Mouse (Mus musculus) E14TG2a.4 (cell line): ENCODE data around the gene Sell.
A peak's percentile ranks its signal among the peaks of the same experiment; 100 is the strongest.
"Not testable (repeated sequence)": the region's sequence is repeated elsewhere in the genome, so short reads cannot be mapped to it uniquely, and the experiment has no call there.

Experiments
- H3K27me3 ChIP-seq: 2 replicates; pipeline ENCODE4 v1.6.1; 2014; ENCODE audit warnings: low read length, control low read depth; ENCODE audit not compliant: insufficient read depth
- H3K36me3 ChIP-seq: 2 replicates; pipeline ENCODE4 v1.6.1; 2014; ENCODE audit warnings: low read length, control low read depth; ENCODE audit not compliant: insufficient read depth
- H3K4me1 ChIP-seq: replicated peaks from 2 replicates; pipeline ENCODE4 v1.6.1; 2014; ENCODE audit warnings: low read depth, low read length, control low read depth
- H3K4me3 ChIP-seq: replicated peaks from 2 replicates; pipeline ENCODE4 v1.5.1; 2014; ENCODE audit warnings: mild to moderate bottlenecking, low read length
- H3K9me3 ChIP-seq: 2 replicates; pipeline ENCODE4 v1.6.1; 2014; ENCODE audit warnings: low read length, control low read depth
- CTCF ChIP-seq: conservative IDR thresholded peaks from 2 replicates; pipeline ENCODE4 v1.5.1; 2014; ENCODE audit warnings: low read length
- NANOG ChIP-seq: IDR thresholded peaks from 2 replicates; pipeline ENCODE4 v1.6.1; 2014; ENCODE audit warnings: borderline replicate concordance, low read length, mixed read lengths
- POU5F1 ChIP-seq: IDR thresholded peaks from 2 replicates; pipeline ENCODE4 v1.6.1; 2014; ENCODE audit warnings: low read length, borderline replicate concordance

Gene Sell

GRCm38 (mm10) chr1:164061925-164062324 is at the start of gene Sell:
Gene Sell, plus strand, starts transcription at chr1:164061982.
- H3K4me1 ChIP-seq, result peaks cover 13% of the 10 kb centered on the region
- no peaks in the 10 kb centered on the region for H3K9me3 ChIP-seq
- H3K36me3 ChIP-seq, result no peaks in the 10 kb centered on the region
- no peak within 1 kb of the TSS for H3K4me3 ChIP-seq
- H3K27me3 ChIP-seq, result no peaks in the 10 kb centered on the region
- no peak for TF ChIP-seq NANOG
- TF ChIP-seq POU5F1, result no peak
- TF ChIP-seq CTCF, result no peak

- TF ChIP-seq CTCF (no peak), NANOG (no peak), POU5F1 (no peak)
- no peaks in the 10 kb centered on the region for H3K9me3 ChIP-seq
These were observed 47.2 kb upstream of the Sell start for GRCm38 (mm10) chr1:164014616-164015015.

GRCm38 (mm10) chr1:164018221-164018896 is 43.4 kb upstream of the Sell start:
- no peaks in the 10 kb centered on the region for H3K27me3 ChIP-seq
- TF ChIP-seq POU5F1 (no peak), NANOG (peak; percentile 99), CTCF (no peak)
- peaks cover 67% of the 10 kb centered on the region for H3K4me1 ChIP-seq
- no peaks in the 10 kb centered on the region for H3K36me3 ChIP-seq
- H3K9me3 ChIP-seq, result no peaks in the 10 kb centered on the region
- peak overlapping the region; percentile 71 for H3K4me3 ChIP-seq

More at GRCm38 (mm10) chr1:164014616-164015015, 47.2 kb upstream of the Sell start:
- H3K36me3 ChIP-seq, result no peaks in the 10 kb centered on the region; the same call in 1 of the 2 replicates
- no peak overlapping the region for H3K4me3 ChIP-seq
- no peaks in the 10 kb centered on the region for H3K27me3 ChIP-seq
- peaks cover 78% of the 10 kb centered on the region for H3K4me1 ChIP-seq

GRCm38 (mm10) chr1:164019789-164020188 is 42.0 kb upstream of the Sell start:
- Histone ChIP-seq H3K27me3 (no peaks in the 10 kb centered on the region), H3K36me3 (no peaks in the 10 kb centered on the region), H3K4me1 (peaks cover 53% of the 10 kb centered on the region), H3K9me3 (no peaks in the 10 kb centered on the region), H3K4me3 (peak overlapping the region; percentile 71)
- no peak; the same call in 1 of the 2 replicates for TF ChIP-seq POU5F1
- peak; percentile 53 for TF ChIP-seq NANOG
- no peak for TF ChIP-seq CTCF

- peaks cover 45% of the 10 kb centered on the region for H3K4me1 ChIP-seq
These were observed 41.0 kb upstream of the Sell start for GRCm38 (mm10) chr1:164020746-164021145.

GRCm38 (mm10) chr1:164022106-164022505 is 39.7 kb upstream of the Sell start:
- H3K27me3 ChIP-seq, H3K9me3 ChIP-seq, H3K36me3 ChIP-seq, H3K4me3 ChIP-seq: not testable (repeated sequence)
- TF ChIP-seq CTCF, result peak; percentile 19
- H3K4me1 ChIP-seq, result peaks cover 42% of the 10 kb centered on the region

More at GRCm38 (mm10) chr1:164020746-164021145, 41.0 kb upstream of the Sell start:
- peak; percentile 4; the same call in 1 of the 2 replicates for TF ChIP-seq NANOG
- not testable (repeated sequence) for H3K36me3 ChIP-seq, H3K9me3 ChIP-seq, H3K27me3 ChIP-seq
- H3K4me3 ChIP-seq, result peak overlapping the region; percentile 71

- Histone ChIP-seq H3K9me3 (0 out of 2 replicates have a peak, but pooled peaks cover 6% of the 10 kb centered on the region), H3K27me3 (no peaks in the 10 kb centered on the region), H3K36me3 (no peaks in the 10 kb centered on the region), H3K4me3 (no peak overlapping the region), H3K4me1 (peaks cover 16% of the 10 kb centered on the region)
- TF ChIP-seq POU5F1 (no peak), CTCF (no peak), NANOG (no peak)
These were observed 36.1 kb upstream of the Sell start for GRCm38 (mm10) chr1:164025685-164026084.

- Histone ChIP-seq H3K27me3 (no peaks in the 10 kb centered on the region), H3K36me3 (no peaks in the 10 kb centered on the region), H3K4me1 (0 out of 2 replicates have a peak, but pooled peaks cover 7% of the 10 kb centered on the region), H3K4me3 (no peak overlapping the region), H3K9me3 (0 out of 2 replicates have a peak, but pooled peaks cover 6% of the 10 kb centered on the region)
- peak; percentile 77 for TF ChIP-seq CTCF
- TF ChIP-seq NANOG, result no peak
- TF ChIP-seq POU5F1, result no peak
These were observed 34.4 kb upstream of the Sell start for GRCm38 (mm10) chr1:164027416-164027815.

- no peak overlapping the region for H3K4me3 ChIP-seq
- no peaks in the 10 kb centered on the region for H3K4me1 ChIP-seq
- TF ChIP-seq POU5F1, result no peak
- TF ChIP-seq NANOG, result no peak
- no peak for TF ChIP-seq CTCF
- H3K36me3 ChIP-seq, result no peaks in the 10 kb centered on the region
- no peaks in the 10 kb centered on the region for H3K27me3 ChIP-seq
- no peaks in the 10 kb centered on the region for H3K9me3 ChIP-seq
These were observed 21.2 kb upstream of the Sell start for GRCm38 (mm10) chr1:164040385-164041135.
